Mouse (Mus musculus) stomach, embryonic 14.5 days (tissue): ENCODE measurements around the gene Ltb. TPM values are rescaled to one million over a fixed set of nuclear protein-coding genes. Genes with fewer than 3 reads are reported as not detected.
A peak's percentile ranks its signal among the peaks of the same experiment; 100 is the strongest.

Experiments
- ATAC-seq: fragments of 200-750 bp; cut with Nextera tagmentation; 2 replicates; pipeline ENCODE4 v1.8.0; 2017; ENCODE audit warnings: low read depth, moderate TSS enrichment; ENCODE audit not compliant: insufficient number of reproducible peaks, insufficient read depth, low FRiP score
- H3K27ac ChIP-seq: fragments of 300-500 bp; sonication (generic); 2 replicates; pipeline ENCODE4 v1.5.1; 2014; ENCODE audit warnings: mild to moderate bottlenecking, low read length, moderate library complexity, mixed read lengths
- H3K27me3 ChIP-seq: fragments of 300-500 bp; sonication (generic); 2 replicates; pipeline ENCODE4 v1.6.1; 2014; ENCODE audit warnings: low read length, control low read depth, mixed read lengths; ENCODE audit not compliant: control insufficient read depth, insufficient read depth
- H3K36me3 ChIP-seq: fragments of 300-500 bp; sonication (generic); 2 replicates; pipeline ENCODE4 v1.6.1; 2014; ENCODE audit warnings: mild to moderate bottlenecking, control low read depth, low read length, moderate library complexity, mixed read lengths; ENCODE audit not compliant: control insufficient read depth, insufficient read depth
- H3K4me1 ChIP-seq: fragments of 300-500 bp; sonication (generic); 2 replicates; pipeline ENCODE4 v1.6.1; 2014; ENCODE audit warnings: low read length, control low read depth, mixed read lengths; ENCODE audit not compliant: control insufficient read depth, insufficient read depth
- H3K4me2 ChIP-seq: fragments of 300-500 bp; sonication (generic); replicated peaks from 2 replicates; pipeline ENCODE4 v1.6.1; 2014; ENCODE audit warnings: low read depth, low read length, control low read depth
- H3K4me3 ChIP-seq: fragments of 300-500 bp; sonication (generic); 2 replicates; pipeline ENCODE4 v1.5.1; 2014; ENCODE audit warnings: low read depth, low read length, control low read depth
- H3K9ac ChIP-seq: fragments of 300-500 bp; sonication (generic); replicated peaks from 2 replicates; pipeline ENCODE4 v1.6.1; 2014; ENCODE audit warnings: low read depth, mild to moderate bottlenecking, control low read depth, low read length, moderate library complexity, mixed read lengths
- H3K9me3 ChIP-seq: fragments of 300-500 bp; sonication (generic); 2 replicates; pipeline ENCODE4 v1.6.1; 2016; ENCODE audit warnings: low read depth, low read length, control low read depth; ENCODE audit not compliant: control insufficient read depth
- WGBS: fragments of 180-500 bp; shearing (Covaris S2); extraction: QIAGEN DNeasy Blood & Tissue Kit; methylation state at CpG from one replicate; pipeline ENCODE4 v1.1.7; 2014; 5-methylcytosine and 5-hydroxymethylcytosine counted together
- polyA plus RNA-seq: library from polyadenylated mRNA; unstranded; fragments of >200 nt; fragmentation: Nextera tagmentation; extraction: Ambion mirVana; gene quantifications from 2 replicates; pipeline ENCODE4 v1.2.1, GENCODE M21; 2014

Ltb gene
- polyA plus RNA-seq, 1 experiment from 2014 or later, result 1.4 TPM

GRCm38 (mm10) chr17:35155451-35155850, 38.8 kb upstream of the Ltb start:
- no peak overlapping the region for H3K4me2 ChIP-seq
- H3K9ac ChIP-seq, result no peak overlapping the region
- H3K27me3 ChIP-seq, result no peaks in the 10 kb centered on the region
- H3K9me3 ChIP-seq, result no peaks in the 10 kb centered on the region
- 87% methylated on average over 12 of the region's 12 CpGs for WGBS
- no peak for ATAC-seq
- no peaks in the 10 kb centered on the region for H3K4me1 ChIP-seq
- H3K36me3 ChIP-seq, result peaks cover 96% of the 10 kb centered on the region
- no peak overlapping the region for H3K4me3 ChIP-seq
- no peak overlapping the region for H3K27ac ChIP-seq

- WGBS, result 91% methylated on average over 33 of the region's 33 CpGs
- no peak overlapping the region for H3K4me2 ChIP-seq
- no peak for ATAC-seq
- H3K9ac ChIP-seq, result no peak overlapping the region
- H3K9me3 ChIP-seq, result no peaks in the 10 kb centered on the region
- H3K36me3 ChIP-seq, result peaks cover 99% of the 10 kb centered on the region
- no peak overlapping the region for H3K4me3 ChIP-seq
- no peaks in the 10 kb centered on the region for H3K27me3 ChIP-seq
- H3K27ac ChIP-seq, result no peak overlapping the region
- H3K4me1 ChIP-seq, result no peaks in the 10 kb centered on the region
These were observed 37.6 kb upstream of the Ltb start for GRCm38 (mm10) chr17:35156461-35157200.

DNA sequence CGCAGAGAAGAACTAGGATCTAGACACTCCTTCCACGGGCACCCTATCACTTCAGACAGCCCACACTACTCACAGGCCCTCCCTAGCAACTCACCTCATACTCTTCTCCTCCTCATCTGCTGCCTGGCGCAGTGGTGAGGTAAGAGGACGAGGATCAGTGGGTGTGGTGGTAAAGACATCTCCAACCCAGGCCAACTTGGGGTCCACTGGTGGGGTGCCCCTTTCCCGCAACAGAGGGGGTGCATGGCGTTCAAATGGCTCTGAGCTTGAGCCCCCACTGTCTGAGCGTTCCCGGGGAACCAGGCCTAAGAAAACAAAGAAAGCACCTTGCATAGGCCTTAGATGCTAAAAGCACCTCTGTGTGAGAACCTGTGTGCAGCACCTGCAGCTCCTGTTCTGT, 37.0 kb upstream of the Ltb start:
- peaks cover 4% of the 10 kb centered on the region; the same call in 1 of the 2 replicates for H3K4me1 ChIP-seq
- no peak for ATAC-seq
- H3K9ac ChIP-seq, result no peak overlapping the region
- no peaks in the 10 kb centered on the region for H3K27me3 ChIP-seq
- H3K9me3 ChIP-seq, result no peaks in the 10 kb centered on the region
- 89% methylated on average over 8 of the region's 8 CpGs for WGBS
- no peak overlapping the region for H3K4me2 ChIP-seq
- no peak overlapping the region for H3K4me3 ChIP-seq
- H3K36me3 ChIP-seq, result peaks cover 100% of the 10 kb centered on the region
- no peak overlapping the region for H3K27ac ChIP-seq

DNA sequence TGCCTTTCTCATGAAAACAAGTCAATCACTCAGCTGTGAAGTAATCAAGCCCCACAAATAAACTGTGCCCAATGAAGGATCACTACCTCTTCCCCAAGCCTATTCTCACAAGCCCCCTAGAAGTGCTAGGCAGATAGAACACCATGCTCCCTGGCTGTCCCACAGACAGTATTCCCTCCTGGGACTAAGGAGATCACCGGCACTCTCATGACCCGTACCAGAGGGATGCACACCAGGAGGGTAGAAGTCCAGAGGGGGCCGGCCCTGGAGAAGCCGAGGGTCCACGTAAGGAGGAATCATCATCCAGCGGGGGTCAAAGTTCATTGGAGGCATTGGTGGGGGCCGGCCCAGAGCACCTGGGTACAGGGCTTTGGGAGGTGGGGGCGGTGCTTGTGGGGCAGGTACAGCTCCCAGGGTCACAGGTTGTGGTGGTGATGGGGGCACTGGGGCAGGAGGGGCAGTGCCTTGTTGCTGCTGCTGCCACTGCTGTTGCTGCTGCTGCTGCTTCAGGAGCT, 36.5 kb upstream of the Ltb start:
- no peak overlapping the region for H3K9ac ChIP-seq
- H3K36me3 ChIP-seq, result peaks cover 97% of the 10 kb centered on the region
- no peak overlapping the region for H3K4me3 ChIP-seq
- H3K4me1 ChIP-seq, result peaks cover 9% of the 10 kb centered on the region
- H3K27me3 ChIP-seq, result no peaks in the 10 kb centered on the region
- H3K4me2 ChIP-seq, result no peak overlapping the region
- ATAC-seq, result no peak
- 87% methylated on average over 8 of the region's 8 CpGs for WGBS
- H3K9me3 ChIP-seq, result no peaks in the 10 kb centered on the region
- no peak overlapping the region for H3K27ac ChIP-seq

GRCm38 (mm10) chr17:35158850-35159593, 35.2 kb upstream of the Ltb start:
- 90% methylated on average over 16 of the region's 16 CpGs for WGBS
- Histone ChIP-seq H3K4me3 (no peak overlapping the region), H3K36me3 (peaks cover 83% of the 10 kb centered on the region), H3K9me3 (no peaks in the 10 kb centered on the region), H3K4me1 (peaks cover 12% of the 10 kb centered on the region), H3K9ac (no peak overlapping the region), H3K4me2 (no peak overlapping the region), H3K27ac (no peak overlapping the region), H3K27me3 (no peaks in the 10 kb centered on the region)
- ATAC-seq, result no peak

GRCm38 (mm10) chr17:35159638-35160037, 34.6 kb upstream of the Ltb start:
- 87% methylated on average over 7 of the region's 7 CpGs for WGBS
- Histone ChIP-seq H3K4me2 (no peak overlapping the region), H3K9ac (no peak overlapping the region)

DNA sequence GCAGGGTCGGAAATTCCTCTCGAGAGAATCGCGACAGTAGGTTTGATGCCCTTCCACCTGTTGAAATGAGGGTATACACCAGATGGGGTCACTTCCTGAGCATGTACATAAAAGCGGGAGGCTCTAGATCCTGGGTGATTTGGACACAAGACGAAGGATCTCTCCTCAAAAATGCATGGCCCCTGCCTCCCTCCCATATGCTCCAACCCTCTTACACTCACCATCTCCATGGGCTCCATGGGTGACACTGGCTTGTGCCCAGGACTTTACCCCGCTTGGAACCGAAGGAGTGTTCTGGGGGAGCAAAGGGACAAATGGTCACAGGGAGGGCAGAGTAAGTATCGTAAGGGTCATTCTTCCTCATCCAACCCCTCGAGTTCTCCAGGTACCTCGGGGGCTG, 32.8 kb upstream of the Ltb start:
- Histone ChIP-seq H3K4me3 (no peak overlapping the region), H3K36me3 (peaks cover 60% of the 10 kb centered on the region)

More at GRCm38 (mm10) chr17:35159638-35160037, 34.6 kb upstream of the Ltb start:
- Histone ChIP-seq H3K4me3 (no peak overlapping the region), H3K9me3 (no peaks in the 10 kb centered on the region), H3K36me3 (peaks cover 77% of the 10 kb centered on the region), H3K4me1 (peaks cover 12% of the 10 kb centered on the region), H3K27me3 (no peaks in the 10 kb centered on the region), H3K27ac (no peak overlapping the region)
- ATAC-seq, result no peak

GRCm38 (mm10) chr17:35162121-35162520, 32.1 kb upstream of the Ltb start:
- H3K9ac ChIP-seq, result no peak overlapping the region

More for the DNA sequence above, 32.8 kb upstream of the Ltb start:
- H3K4me1 ChIP-seq, result peaks cover 16% of the 10 kb centered on the region
- no peak overlapping the region for H3K4me2 ChIP-seq
- no peak overlapping the region for H3K27ac ChIP-seq
- no peak overlapping the region for H3K9ac ChIP-seq
- no peaks in the 10 kb centered on the region for H3K9me3 ChIP-seq
- no peaks in the 10 kb centered on the region for H3K27me3 ChIP-seq
- no peak for ATAC-seq
- WGBS, result 81% methylated on average over 11 of the region's 11 CpGs

More at GRCm38 (mm10) chr17:35162121-35162520, 32.1 kb upstream of the Ltb start:
- H3K4me3 ChIP-seq, result peak overlapping the region; percentile 99; the same call in 1 of the 2 replicates
- H3K27me3 ChIP-seq, result no peaks in the 10 kb centered on the region
- peak overlapping the region; percentile 59 for H3K4me2 ChIP-seq
- H3K4me1 ChIP-seq, result peaks cover 18% of the 10 kb centered on the region
- no peak for ATAC-seq
- 71% methylated on average over 14 of the region's 14 CpGs for WGBS
- H3K9me3 ChIP-seq, result no peaks in the 10 kb centered on the region
- H3K27ac ChIP-seq, result no peak overlapping the region
- peaks cover 52% of the 10 kb centered on the region for H3K36me3 ChIP-seq
